Mouse (Mus musculus) left cerebral cortex, postnatal 14 days (tissue): ENCODE measurements at regions not wholly inside any gene's neighbourhood (a gene's known extent, or its start where the extent isn't known, plus 50 kb on each side); places are given as distances from the start of the nearest gene placed in this dataset.

ENCODE experiments used
- DNase-seq, 2 experiments: peaks; one replicate each; pipeline ENCODE4 v3.0.0; 2021 to 2022; ENCODE audit warnings: low spot score in 2 of 2, mixed read lengths in 1 of 2
- intact Hi-C: fragments of 180-260 bp; cut with DNase I; formaldehyde crosslinking; loops from one replicate; pipeline ENCODE4 v1.15.1; 2025

GRCm38 (mm10) chr4:106017065-106017646 is 227.5 kb downstream of the Gm12728 start:
- no peak for DNase-seq
- intact Hi-C loops = no loop called here

- no peak for DNase-seq
- intact Hi-C loops = no loop called here
Measured at GRCm38 (mm10) chr4:106018936-106019335, 229.3 kb downstream of the Gm12728 start.

- intact Hi-C loops = no loop called here
- no peak for DNase-seq
Measured at GRCm38 (mm10) chr4:106020338-106020737, 230.7 kb downstream of the Gm12728 start.

- no peak for DNase-seq
- intact Hi-C loops = no loop called here
Measured at GRCm38 (mm10) chr4:106024591-106024990, 234.9 kb downstream of the Gm12728 start.

GRCm38 (mm10) chr4:106025966-106026637 is 236.4 kb downstream of the Gm12728 start:
- intact Hi-C loops = no loop called here
- DNase-seq = peak in 1 of 2 experiments; percentile 10

- intact Hi-C loops = no loop called here
- no peak for DNase-seq
Measured at GRCm38 (mm10) chr4:106040376-106040775, 250.7 kb downstream of the Gm12728 start.

- no peak for DNase-seq
- intact Hi-C loops = no loop called here
Measured at GRCm38 (mm10) chr4:106042456-106042855, 252.8 kb downstream of the Gm12728 start.

- intact Hi-C loops = no loop called here
- no peak for DNase-seq
Measured at GRCm38 (mm10) chr4:106043661-106044060, 254.0 kb downstream of the Gm12728 start.

- intact Hi-C loops = no loop called here
- no peak for DNase-seq
Measured at GRCm38 (mm10) chr4:106048053-106048452, 258.4 kb downstream of the Gm12728 start.

GRCm38 (mm10) chr4:106048797-106049196 is 259.1 kb downstream of the Gm12728 start:
- intact Hi-C loops = no loop called here
- no peak for DNase-seq

GRCm38 (mm10) chr4:106049880-106050279 is 260.2 kb downstream of the Gm12728 start:
- intact Hi-C loops = no loop called here
- DNase-seq = no peak

- DNase-seq = no peak
- intact Hi-C loops = no loop called here
Measured at GRCm38 (mm10) chr4:106050297-106050696, 260.6 kb downstream of the Gm12728 start.

GRCm38 (mm10) chr4:106053496-106053895 is 262.5 kb upstream of the Usp24 start:
- no peak for DNase-seq
- intact Hi-C loops = no loop called here

- intact Hi-C loops = no loop called here
- no peak for DNase-seq
Measured at GRCm38 (mm10) chr4:106054324-106054723, 261.7 kb upstream of the Usp24 start.

- intact Hi-C loops = no loop called here
- no peak for DNase-seq
Measured at GRCm38 (mm10) chr4:106062651-106063050, 253.4 kb upstream of the Usp24 start.

- no peak for DNase-seq
- intact Hi-C loops = no loop called here
Measured at GRCm38 (mm10) chr4:106063851-106064382, 252.1 kb upstream of the Usp24 start.

GRCm38 (mm10) chr4:106067023-106067422 is 249.0 kb upstream of the Usp24 start:
- no peak for DNase-seq
- intact Hi-C loops = no loop called here

GRCm38 (mm10) chr4:106083546-106083945 is 232.5 kb upstream of the Usp24 start:
- intact Hi-C loops = no loop called here
- no peak for DNase-seq

- intact Hi-C loops = no loop called here
- no peak for DNase-seq
Measured at GRCm38 (mm10) chr4:106091927-106092675, 223.9 kb upstream of the Usp24 start.

- intact Hi-C loops = no loop called here
Measured at GRCm38 (mm10) chr4:106092676-106093070, 223.3 kb upstream of the Usp24 start.

More at GRCm38 (mm10) chr4:106092676-106093070, 223.3 kb upstream of the Usp24 start:
- no peak for DNase-seq
